Mouse (Mus musculus): ENCODE measurements around the gene Gm10097. TPM values are rescaled to one million over a fixed set of nuclear protein-coding genes. Genes with fewer than 3 reads are reported as not detected.
A peak's percentile ranks its signal among the peaks of the same experiment; 100 is the strongest.

The Gm10097 gene
- total and polyA plus RNA-seq, 3 experiments, result not detected

- Histone ChIP-seq H3K9me3 (replicated peaks; ENCODE audit: insufficient read depth, low read length) (no peaks in the 10 kb centered on the region), H3K4me3 (ENCODE audit: control insufficient read depth in 1 of 2, insufficient read depth in 1 of 2, low read depth in 2 of 2, low read length in 2 of 2) (no peak overlapping the region), H3K4me1 (ENCODE audit: control insufficient read depth in 1 of 2, insufficient read depth in 2 of 2, low read length in 2 of 2) (peaks cover 0 to 13% of the 10 kb centered on the region in 2 experiments; a peak in 3 of 4 replicates), H3K27me3 (ENCODE audit: control insufficient read depth in 1 of 2, insufficient read depth in 2 of 2, low read length in 2 of 2) (no peaks in the 10 kb centered on the region), H3K9ac (ENCODE audit: control insufficient read depth, low read depth, low read length, poor library complexity, severe bottlenecking) (no peak overlapping the region), H3K36me3 (ENCODE audit: control insufficient read depth in 1 of 2, insufficient read depth in 2 of 2, low read length in 2 of 2) (peaks cover 0 to 9% of the 10 kb centered on the region in 2 experiments; a peak in 2 of 4 replicates), H3K27ac (ENCODE audit: control insufficient read depth, low read depth, low read length) (no peak overlapping the region; the same call in 1 of the 2 replicates), H3K79me2 (ENCODE audit: control insufficient read depth, insufficient read depth, low read length, poor library complexity) (no peaks in the 10 kb centered on the region)
- DNase-seq (ENCODE audit: low read depth, low spot score), result peak; percentile 86
- no peak for TF ChIP-seq BHLHE40 (IDR thresholded peaks at IDR 0.05; ENCODE audit: borderline replicate concordance, low read depth, low read length)
- TF ChIP-seq HCFC1 (IDR thresholded peaks at IDR 0.05; ENCODE audit: low read depth, low read length), result no peak
- TF ChIP-seq GABPA (IDR thresholded peaks at IDR 0.05; ENCODE audit: low read depth, low read length), result no peak
- TF ChIP-seq MYC (IDR thresholded peaks at IDR 0.05; ENCODE audit: low read depth, low read length), result no peak
- no peak for TF ChIP-seq ZKSCAN1 (IDR thresholded peaks at IDR 0.05; ENCODE audit: low read depth, low read length)
- no peak for TF ChIP-seq CHD1 (IDR thresholded peaks at IDR 0.05; ENCODE audit: low read depth, low read length)
- no peak for TF ChIP-seq MAZ (IDR thresholded peaks at IDR 0.05; ENCODE audit: low read depth, low read length)
- TF ChIP-seq KAT2A (conservative IDR thresholded peaks at IDR 0.05; ENCODE audit: low read depth, low read length), result no peak
- TF ChIP-seq USF1 (IDR thresholded peaks at IDR 0.05; ENCODE audit: low read depth, low read length), result no peak
- TF ChIP-seq EP300 (IDR thresholded peaks at IDR 0.05; ENCODE audit: low read depth in 1 of 2, low read length in 2 of 2), result peak; percentile 32 to 53; a peak in 3 of 4 replicates
- no peak for TF ChIP-seq POLR2AphosphoS5 (IDR thresholded peaks at IDR 0.05; ENCODE audit: borderline replicate concordance, low read depth, low read length)
- TF ChIP-seq ETS1 (IDR thresholded peaks at IDR 0.05; ENCODE audit: low read depth, low read length), result 0 out of 2 replicates have a peak, but pooled peaks have one; percentile 25
- peak; percentile 39; the same call in 1 of the 2 replicates for TF ChIP-seq GATA1 (IDR thresholded peaks at IDR 0.05; ENCODE audit: low read depth, low read length)
- TF ChIP-seq ELF1 (IDR thresholded peaks at IDR 0.05; ENCODE audit: low read depth, low read length), result no peak
- no peak for TF ChIP-seq ZMIZ1 (IDR thresholded peaks at IDR 0.05; ENCODE audit: low read depth, low read length)
- no peak; the same call in 1 of the 2 replicates for TF ChIP-seq RAD21 (IDR thresholded peaks at IDR 0.05; ENCODE audit: low read depth, low read length)
- peak; percentile 12; the same call in 1 of the 2 replicates for TF ChIP-seq SMC3 (IDR thresholded peaks at IDR 0.05; ENCODE audit: low read depth, low read length)
- TF ChIP-seq MAX (IDR thresholded peaks at IDR 0.05; ENCODE audit: low read length), result no peak
- TF ChIP-seq SIN3A (IDR thresholded peaks at IDR 0.05; ENCODE audit: low read length), result peak; percentile 32; the same call in 1 of the 2 replicates
- TF ChIP-seq MAFK (IDR thresholded peaks at IDR 0.05; ENCODE audit: borderline replicate concordance, low read depth, low read length), result no peak
- no peak for TF ChIP-seq POLR2AphosphoS2 (IDR thresholded peaks at IDR 0.05; ENCODE audit: low read length)
- no peak for TF ChIP-seq UBTF (IDR thresholded peaks at IDR 0.05; ENCODE audit: borderline replicate concordance, insufficient read depth, low read depth, low read length)
- no peak for TF ChIP-seq ZNF384 (IDR thresholded peaks at IDR 0.05; ENCODE audit: low read depth, low read length)
- TF ChIP-seq TBP (IDR thresholded peaks at IDR 0.05; ENCODE audit: low read depth, low read length), result no peak
- no peak for TF ChIP-seq TCF12 (IDR thresholded peaks at IDR 0.05; ENCODE audit: low read depth, low read length)
- no peak for TF ChIP-seq NRF1 (IDR thresholded peaks at IDR 0.05; ENCODE audit: insufficient read depth, low read depth, low read length, poor library complexity, severe bottlenecking)
- TF ChIP-seq MEF2A (IDR thresholded peaks at IDR 0.05; ENCODE audit: extremely low read depth, insufficient replicate concordance, low read depth, low read length, poor library complexity, severe bottlenecking), result no peak
- no peak for TF ChIP-seq JUND (IDR thresholded peaks at IDR 0.05; ENCODE audit: low read depth, low read length)
- no peak for TF ChIP-seq CTCF (IDR thresholded peaks at IDR 0.05 in 2 of 3, conservative IDR thresholded peaks at IDR 0.05 in 1 of 3; ENCODE audit: control insufficient read depth in 1 of 3, insufficient read depth in 1 of 3, low read depth in 2 of 3, low read length in 3 of 3, poor library complexity in 1 of 3, severe bottlenecking in 1 of 3)
- no peak for TF ChIP-seq ZC3H11A (IDR thresholded peaks at IDR 0.05; ENCODE audit: low read depth, low read length)
- no peak for TF ChIP-seq NELFE (IDR thresholded peaks at IDR 0.05; ENCODE audit: low read depth, low read length)
- TF ChIP-seq RCOR1 (IDR thresholded peaks at IDR 0.05; ENCODE audit: low read depth, low read length), result peak; percentile 52; the same call in 1 of the 2 replicates
- no peak for TF ChIP-seq MYB (IDR thresholded peaks at IDR 0.05; ENCODE audit: low read depth, low read length)
- TF ChIP-seq USF2 (IDR thresholded peaks at IDR 0.05; ENCODE audit: borderline replicate concordance in 1 of 2, insufficient read depth in 1 of 2, low read depth in 1 of 2, low read length in 2 of 2), result no peak
- TF ChIP-seq MXI1 (IDR thresholded peaks at IDR 0.05; ENCODE audit: low read depth, low read length), result no peak
- TF ChIP-seq TAL1 (IDR thresholded peaks at IDR 0.05; ENCODE audit: low read length), result no peak
- no peak for TF ChIP-seq CHD2 (IDR thresholded peaks at IDR 0.05; ENCODE audit: low read length)
- TF ChIP-seq POLR2A (IDR thresholded peaks at IDR 0.05; ENCODE audit: control insufficient read depth in 1 of 2, insufficient read depth in 1 of 2, low read depth in 1 of 2, low read length in 2 of 2, poor library complexity in 1 of 2), result no peak
Observed at GRCm38 (mm10) chr10:5059983-5060382, 9.0 kb upstream of the Gm10097 start.
